Mouse (Mus musculus): ENCODE results near the gene Dhx40. TPM values are rescaled to one million over a fixed set of nuclear protein-coding genes. Genes with fewer than 3 reads are reported as not detected.

The Dhx40 gene
- polyA plus RNA-seq, 1 experiment from 2014 or later = 27.7 TPM

DNA sequence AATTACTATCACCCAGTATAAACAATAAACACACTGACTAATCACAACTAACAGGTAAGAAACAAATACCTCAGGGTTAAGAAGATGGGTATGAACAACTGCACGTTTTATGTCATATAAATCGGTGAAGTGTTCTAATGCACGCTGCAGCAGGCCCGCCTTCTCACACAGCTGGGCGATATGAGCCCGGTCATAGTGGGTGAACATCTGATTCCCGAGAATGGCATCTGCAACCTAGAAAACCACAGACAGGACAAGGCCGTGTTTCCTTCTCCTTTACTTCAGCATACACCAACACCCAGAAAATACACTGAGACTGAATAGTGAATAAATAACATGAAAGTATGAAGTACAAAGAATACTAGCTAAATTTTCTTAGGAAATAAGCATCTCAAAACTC is 88.2 kb downstream of the Dhx40 start:
- Histone ChIP-seq H3K27me3 (no peaks in the 10 kb centered on the region), H3K36me3 (peaks cover 72% of the 10 kb centered on the region), H3K9ac (no peak overlapping the region), H3K4me2 (no peak overlapping the region), H3K4me3 (no peak overlapping the region), H3K27ac (no peak overlapping the region), H3K4me1 (no peaks in the 10 kb centered on the region), H3K9me3 (no peaks in the 10 kb centered on the region)
- no peak for ATAC-seq (ENCODE audit: insufficient number of reproducible peaks, insufficient read depth, low FRiP score, low TSS enrichment, low read depth)
- WGBS = 92% methylated on average over 8 of the region's 8 CpGs

Other genes with a start within 250 kb of the Dhx40 start
- gene Vmp1, start 123.9 kb downstream of the Dhx40 start, polyA plus RNA-seq (2015; fragmentation: Nextera tagmentation; extraction: Ambion mirVana) = 86.1 and 105 TPM in 2 replicates
- gene Ptrh2, start 123.8 kb downstream of the Dhx40 start, polyA plus RNA-seq (2015; fragmentation: Nextera tagmentation; extraction: Ambion mirVana) = 36.2 and 38.3 TPM in 2 replicates
- 106 and 129 TPM in 2 replicates for gene Cltc, start 50.2 kb downstream of the Dhx40 start, polyA plus RNA-seq (2015; fragmentation: Nextera tagmentation; extraction: Ambion mirVana)
- 12.2 and 14.6 TPM in 2 replicates for gene Ypel2, start 186.0 kb upstream of the Dhx40 start, polyA plus RNA-seq (2015; fragmentation: Nextera tagmentation; extraction: Ambion mirVana)